Mouse (Mus musculus): Measurements from ENCODE around the gene Olfr1174-ps. TPM values are rescaled to one million over a fixed set of nuclear protein-coding genes. Genes with fewer than 3 reads are reported as not detected.

The Olfr1174-ps gene
- polyA plus RNA-seq (2015; fragmentation: Nextera tagmentation; extraction: Ambion mirVana) = not detected in 2 replicates

DNA sequence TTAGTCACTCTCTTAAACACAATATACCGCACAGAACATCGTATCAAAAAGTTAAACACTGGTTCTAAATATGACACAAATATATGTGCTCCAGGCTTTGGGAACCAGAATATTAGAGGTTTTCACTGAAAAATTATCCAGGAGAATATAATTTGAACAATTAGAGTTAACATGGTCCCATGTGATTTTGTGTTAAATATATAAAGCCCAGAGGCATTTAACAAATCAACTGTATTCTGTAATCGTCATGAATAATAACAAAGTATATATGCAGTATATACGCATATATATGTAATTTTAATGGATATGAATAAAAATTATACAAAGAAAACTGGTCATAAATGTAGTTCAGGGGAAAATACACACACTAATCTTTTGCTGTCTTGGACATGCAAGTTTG lies at the start of gene Olfr1174-ps:
Gene Olfr1174-ps, minus strand, starts transcription at position 101 of the 400 bp plus-strand sequence.
- ATAC-seq (ENCODE audit: insufficient read depth) = no peak
- Histone ChIP-seq H3K27me3 (no peaks in the 10 kb centered on the region), H3K27ac (replicated peaks) (no peak within 1 kb of the TSS), H3K9ac (no peak within 1 kb of the TSS), H3K36me3 (replicated peaks) (no peaks in the 10 kb centered on the region), H3K4me2 (no peak within 1 kb of the TSS), H3K4me1 (replicated peaks) (no peaks in the 10 kb centered on the region), H3K4me3 (replicated peaks) (no peak within 1 kb of the TSS), H3K9me3 (replicated peaks) (no peaks in the 10 kb centered on the region)
- 78% methylated on average over 4 of the region's 4 CpGs for WGBS (ENCODE audit: insufficient replicate concordance)

DNA sequence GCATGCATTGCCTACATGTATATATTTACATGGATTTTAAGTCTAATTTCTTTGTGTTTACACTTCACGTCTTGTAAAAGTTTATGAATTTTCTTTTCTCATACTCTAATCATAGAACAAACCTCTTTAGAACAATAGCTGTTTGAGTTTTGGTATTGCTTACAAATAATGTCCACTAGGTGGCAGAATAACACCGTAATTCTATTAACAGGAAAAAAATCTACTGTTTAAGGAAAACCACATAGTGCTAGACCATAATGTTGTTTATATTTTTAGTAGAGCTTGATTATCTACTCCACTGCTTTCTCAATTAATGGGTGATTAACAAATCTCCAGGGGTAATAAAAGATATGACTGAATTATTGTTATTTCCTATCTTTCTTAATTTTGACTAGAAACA lies 41.4 kb upstream of the Olfr1174-ps start:
- H3K9me3 ChIP-seq (replicated peaks) = no peaks in the 10 kb centered on the region
- H3K4me2 ChIP-seq = no peak overlapping the region
- no peaks in the 10 kb centered on the region for H3K27me3 ChIP-seq
- H3K4me3 ChIP-seq (replicated peaks) = no peak overlapping the region
- ATAC-seq (ENCODE audit: insufficient read depth) = no peak
- WGBS (ENCODE audit: insufficient replicate concordance) = 1% methylated on average over 2 of the region's 2 CpGs
- no peaks in the 10 kb centered on the region for H3K4me1 ChIP-seq (replicated peaks)
- H3K9ac ChIP-seq = no peak overlapping the region
- H3K27ac ChIP-seq (replicated peaks) = no peak overlapping the region
- H3K36me3 ChIP-seq (replicated peaks) = no peaks in the 10 kb centered on the region

DNA sequence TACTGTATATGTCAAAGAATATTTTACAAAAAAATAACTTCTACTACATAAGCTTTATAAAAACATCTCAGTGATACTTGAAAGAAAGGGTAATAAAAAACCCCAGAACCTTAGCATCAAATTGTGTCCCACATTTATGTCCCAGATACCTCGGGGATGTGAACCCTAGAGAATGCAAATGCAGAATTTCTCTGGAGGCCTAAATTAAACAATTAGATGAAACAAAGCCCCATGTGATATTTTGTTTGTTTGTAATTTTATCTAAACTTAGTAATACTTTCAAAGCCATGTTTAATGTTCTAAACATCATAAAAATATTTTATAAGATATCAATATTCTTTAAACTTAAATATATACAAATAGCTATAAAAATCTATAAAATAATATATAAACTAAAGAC lies 31.5 kb upstream of the Olfr1174-ps start, which contains the start of gene Olfr1177-ps:
Gene Olfr1177-ps, minus strand, starts transcription at position 101 of the 400 bp plus-strand sequence.
- Histone ChIP-seq H3K27ac (replicated peaks) (no peak within 1 kb of the TSS), H3K9ac (no peak within 1 kb of the TSS), H3K4me3 (replicated peaks) (no peak within 1 kb of the TSS), H3K36me3 (replicated peaks) (no peaks in the 10 kb centered on the region), H3K9me3 (replicated peaks) (no peaks in the 10 kb centered on the region), H3K4me2 (no peak within 1 kb of the TSS), H3K4me1 (replicated peaks) (no peaks in the 10 kb centered on the region), H3K27me3 (no peaks in the 10 kb centered on the region)
- 55% methylated on average over 1 of the region's 1 CpGs for WGBS (ENCODE audit: insufficient replicate concordance)
- ATAC-seq (ENCODE audit: insufficient read depth) = no peak

DNA sequence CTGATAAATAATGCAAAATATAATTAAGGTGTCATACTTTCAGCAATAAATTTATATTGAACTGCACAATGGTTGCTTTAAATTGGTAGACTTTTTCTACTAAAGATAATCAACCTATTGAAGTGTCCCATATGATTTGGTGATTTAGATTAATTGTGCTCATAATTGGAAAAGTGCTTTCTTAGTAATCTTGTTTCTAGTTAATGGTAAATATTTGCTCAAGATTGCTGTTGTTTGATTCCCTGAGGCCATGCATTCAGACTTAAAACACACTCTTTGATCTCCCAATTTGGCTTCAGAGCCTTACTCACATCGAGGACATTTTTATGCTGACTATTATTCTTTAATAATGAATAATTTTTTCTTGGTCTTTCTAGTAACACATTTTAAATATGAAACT lies 21.5 kb upstream of the Olfr1174-ps start, which contains the start of gene Olfr1176:
Gene Olfr1176, plus strand, starts transcription at position 301 of the 400 bp plus-strand sequence.
- ATAC-seq (ENCODE audit: insufficient read depth) = no peak
- Histone ChIP-seq H3K9ac (no peak within 1 kb of the TSS), H3K4me2 (no peak within 1 kb of the TSS), H3K27me3 (no peaks in the 10 kb centered on the region), H3K4me1 (replicated peaks) (no peaks in the 10 kb centered on the region), H3K36me3 (replicated peaks) (no peaks in the 10 kb centered on the region), H3K9me3 (replicated peaks) (no peaks in the 10 kb centered on the region), H3K27ac (replicated peaks) (no peak within 1 kb of the TSS), H3K4me3 (replicated peaks) (no peak within 1 kb of the TSS)
- 38% methylated on average over 1 of the region's 1 CpGs for WGBS (ENCODE audit: insufficient replicate concordance)

DNA sequence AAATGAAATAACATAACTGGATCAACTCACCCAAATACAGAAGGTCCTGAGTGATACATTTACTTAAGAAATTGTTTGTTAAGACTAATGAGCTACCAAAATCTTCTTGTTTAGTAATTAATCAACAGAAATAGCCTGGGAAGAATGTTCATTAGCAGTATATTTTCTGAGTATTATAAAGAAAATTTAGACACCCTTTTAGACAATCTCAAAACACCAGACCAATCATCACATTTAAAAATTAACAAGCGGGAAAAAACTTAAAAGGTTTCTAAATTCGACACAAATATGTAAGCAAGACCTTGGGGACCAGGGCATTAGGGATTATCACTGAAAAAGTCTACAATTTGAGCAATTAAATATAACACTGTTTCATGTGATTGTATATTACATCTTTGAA lies 12.2 kb upstream of the Olfr1174-ps start, which contains the start of gene Olfr1175-ps:
Gene Olfr1175-ps, minus strand, starts transcription at position 101 of the 400 bp plus-strand sequence.
- no peak for ATAC-seq (ENCODE audit: insufficient read depth)
- Histone ChIP-seq H3K9ac (no peak within 1 kb of the TSS), H3K36me3 (replicated peaks) (no peaks in the 10 kb centered on the region), H3K4me2 (no peak within 1 kb of the TSS), H3K27ac (replicated peaks) (no peak within 1 kb of the TSS), H3K27me3 (no peaks in the 10 kb centered on the region), H3K4me3 (replicated peaks) (no peak within 1 kb of the TSS), H3K4me1 (replicated peaks) (no peaks in the 10 kb centered on the region), H3K9me3 (replicated peaks) (no peaks in the 10 kb centered on the region)
- 68% methylated on average over 2 of the region's 2 CpGs for WGBS (ENCODE audit: insufficient replicate concordance)

DNA sequence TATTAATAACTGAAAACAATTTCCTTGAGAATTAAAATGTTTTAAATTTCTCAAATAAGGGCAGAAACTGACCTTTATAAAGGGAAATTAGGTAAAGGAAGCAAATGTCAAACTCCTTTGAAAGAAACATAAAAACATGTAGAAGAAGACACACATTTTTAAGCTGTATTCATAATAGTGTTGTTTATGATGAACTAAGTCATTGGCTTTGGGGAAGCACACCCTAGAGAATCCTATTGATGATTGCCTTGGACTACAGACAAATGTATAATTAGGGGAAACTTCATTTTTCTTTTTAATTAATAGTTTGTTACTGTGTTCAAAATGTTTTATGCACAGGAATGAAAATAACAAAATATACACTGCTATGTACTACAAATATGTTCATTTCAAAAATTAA lies 35.2 kb downstream of the Olfr1174-ps start, which contains the start of gene Olfr1173:
Gene Olfr1173, minus strand, starts transcription at position 101 of the 400 bp plus-strand sequence.
- Histone ChIP-seq H3K4me1 (replicated peaks) (no peaks in the 10 kb centered on the region), H3K4me2 (no peak within 1 kb of the TSS), H3K27ac (replicated peaks) (no peak within 1 kb of the TSS), H3K4me3 (replicated peaks) (no peak within 1 kb of the TSS), H3K27me3 (no peaks in the 10 kb centered on the region), H3K9ac (no peak within 1 kb of the TSS), H3K9me3 (replicated peaks) (no peaks in the 10 kb centered on the region), H3K36me3 (replicated peaks) (no peaks in the 10 kb centered on the region)
- no peak for ATAC-seq (ENCODE audit: insufficient read depth)

Other genes starting within 250 kb of the Olfr1174-ps start
- not detected in 2 replicates for gene Olfr1163, start 243.3 kb downstream of the Olfr1174-ps start, polyA plus RNA-seq (2015; fragmentation: Nextera tagmentation; extraction: Ambion mirVana)
- not detected in 2 replicates for gene Olfr1164, start 221.2 kb downstream of the Olfr1174-ps start, polyA plus RNA-seq (2015; fragmentation: Nextera tagmentation; extraction: Ambion mirVana)
- gene Olfr1166, start 186.9 kb downstream of the Olfr1174-ps start, polyA plus RNA-seq (2015; fragmentation: Nextera tagmentation; extraction: Ambion mirVana) = not detected in 2 replicates
- not detected in 2 replicates for gene Olfr1167, start 159.9 kb downstream of the Olfr1174-ps start, polyA plus RNA-seq (2015; fragmentation: Nextera tagmentation; extraction: Ambion mirVana)
- not detected in 2 replicates for gene Olfr1168, start 133.3 kb downstream of the Olfr1174-ps start, polyA plus RNA-seq (2015; fragmentation: Nextera tagmentation; extraction: Ambion mirVana)
- not detected in 2 replicates for gene Olfr1170, start 86.8 kb downstream of the Olfr1174-ps start, polyA plus RNA-seq (2015; fragmentation: Nextera tagmentation; extraction: Ambion mirVana)
- not detected in 2 replicates for gene Olfr1173, start 35.3 kb downstream of the Olfr1174-ps start, polyA plus RNA-seq (2015; fragmentation: Nextera tagmentation; extraction: Ambion mirVana)
- not detected in 2 replicates for gene Olfr1175-ps, start 12.1 kb upstream of the Olfr1174-ps start, polyA plus RNA-seq (2015; fragmentation: Nextera tagmentation; extraction: Ambion mirVana)
- gene Olfr1176, start 21.6 kb upstream of the Olfr1174-ps start, polyA plus RNA-seq (2015; fragmentation: Nextera tagmentation; extraction: Ambion mirVana) = not detected in 2 replicates
- not detected in 2 replicates for gene Olfr1177-ps, start 31.4 kb upstream of the Olfr1174-ps start, polyA plus RNA-seq (2015; fragmentation: Nextera tagmentation; extraction: Ambion mirVana)
- gene Olfr1178, start 71.9 kb upstream of the Olfr1174-ps start, polyA plus RNA-seq (2015; fragmentation: Nextera tagmentation; extraction: Ambion mirVana) = not detected in 2 replicates
- not detected in 2 replicates for gene Olfr1179, start 91.3 kb upstream of the Olfr1174-ps start, polyA plus RNA-seq (2015; fragmentation: Nextera tagmentation; extraction: Ambion mirVana)
- not detected in 2 replicates for gene Olfr1180, start 104.0 kb upstream of the Olfr1174-ps start, polyA plus RNA-seq (2015; fragmentation: Nextera tagmentation; extraction: Ambion mirVana)
- not detected in 2 replicates for gene Olfr1181, start 111.0 kb upstream of the Olfr1174-ps start, polyA plus RNA-seq (2015; fragmentation: Nextera tagmentation; extraction: Ambion mirVana)
- not detected in 2 replicates for gene Gm13757, start 134.0 kb upstream of the Olfr1174-ps start, polyA plus RNA-seq (2015; fragmentation: Nextera tagmentation; extraction: Ambion mirVana)
- gene Olfr1183, start 139.7 kb upstream of the Olfr1174-ps start, polyA plus RNA-seq (2015; fragmentation: Nextera tagmentation; extraction: Ambion mirVana) = not detected in 2 replicates
- gene Olfr1184, start 168.5 kb upstream of the Olfr1174-ps start, polyA plus RNA-seq (2015; fragmentation: Nextera tagmentation; extraction: Ambion mirVana) = not detected in 2 replicates
- gene Olfr1185-ps1, start 178.2 kb upstream of the Olfr1174-ps start, polyA plus RNA-seq (2015; fragmentation: Nextera tagmentation; extraction: Ambion mirVana) = not detected in 2 replicates
- gene Olfr1186, start 203.4 kb upstream of the Olfr1174-ps start, polyA plus RNA-seq (2015; fragmentation: Nextera tagmentation; extraction: Ambion mirVana) = not detected in 2 replicates
- not detected in 2 replicates for gene Olfr1188, start 241.8 kb upstream of the Olfr1174-ps start, polyA plus RNA-seq (2015; fragmentation: Nextera tagmentation; extraction: Ambion mirVana)